Mouse (Mus musculus) heart, postnatal 25 days (tissue): Measurements from ENCODE around the gene Olfr1338. TPM values are rescaled to one million over a fixed set of nuclear protein-coding genes. Genes with fewer than 3 reads are reported as not detected.
"Not testable (repeated sequence)": the region's sequence is repeated elsewhere in the genome, so short reads cannot be mapped to it uniquely, and the experiment has no call there.

Experiments used
- DNase-seq: peaks from one replicate; pipeline ENCODE4 v3.0.0; 2022; ENCODE audit warnings: low spot score
- intact Hi-C: fragments of 180-260 bp; cut with DNase I; formaldehyde crosslinking; loops from one replicate; pipeline ENCODE4 v1.15.1; 2025
- total RNA-seq, 2 experiments: library from RNA; stranded (reverse); gene quantifications; 2 replicates each; pipeline ENCODE4 v1.2.3; 2021

Olfr1338 gene
- total RNA-seq, result not detected

DNA sequence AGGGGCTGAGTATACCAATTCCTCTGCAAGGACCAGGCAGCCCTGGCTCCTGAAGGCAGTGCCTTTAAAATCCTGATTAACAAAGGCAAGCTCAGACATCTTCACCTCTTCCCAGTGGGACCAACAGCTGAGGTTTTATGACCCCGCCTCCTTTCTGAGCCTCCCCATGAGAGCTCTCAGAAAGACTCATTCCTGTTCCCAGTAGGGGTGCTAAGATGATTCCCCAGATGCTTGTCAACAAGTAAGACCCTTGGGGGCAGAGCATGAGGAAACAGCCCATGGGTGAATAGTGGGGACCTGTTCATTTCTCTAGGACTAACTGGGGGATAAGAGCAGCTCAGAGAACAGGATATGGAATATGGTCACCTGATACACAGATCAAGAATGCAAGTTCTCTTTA, at the start of gene Olfr1338:
Olfr1338 (minus strand) TSS at position 101 of the 400 bp plus-strand sequence.
- DNase-seq, result no peak
- intact Hi-C loops, result no loop called here

DNA sequence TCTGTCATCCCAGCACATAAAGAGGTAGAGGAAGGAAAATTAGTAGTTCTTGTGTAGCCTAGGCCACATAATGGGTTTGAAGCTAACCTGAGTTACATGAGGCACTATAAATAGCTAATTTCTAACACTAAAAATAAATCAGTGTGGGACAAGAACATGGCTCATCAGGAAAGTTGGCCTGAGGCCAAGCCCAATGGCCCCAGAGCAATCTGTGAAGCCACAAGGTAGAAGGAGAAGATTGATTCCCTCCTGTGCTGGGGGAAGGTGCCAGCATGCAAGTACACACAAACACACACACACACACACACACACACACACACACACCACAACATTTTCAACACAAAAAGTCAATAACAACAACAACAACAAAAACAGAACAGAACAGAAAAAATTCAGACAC, 34.3 kb upstream of the Olfr1338 start:
- intact Hi-C loops, DNase-seq: not testable (repeated sequence)

DNA sequence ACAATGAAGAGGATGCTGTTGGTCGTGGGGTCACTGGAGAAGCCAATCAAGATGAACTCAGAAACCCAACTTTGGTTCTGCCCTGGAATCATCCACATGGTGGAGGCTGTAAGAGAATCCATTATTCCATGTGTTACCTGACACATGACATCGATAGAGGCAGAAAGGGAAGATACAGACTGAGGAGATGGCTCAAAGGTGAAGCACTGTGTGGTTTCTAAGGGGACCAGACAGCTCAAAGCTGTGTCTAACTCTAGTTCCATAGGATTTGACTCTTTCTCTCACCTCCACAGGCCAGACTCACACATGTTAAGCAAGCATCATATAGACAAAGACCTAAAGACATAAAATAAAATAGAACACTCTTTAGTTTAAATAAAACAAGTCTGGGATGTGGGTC, 23.9 kb upstream of the Olfr1338 start, which contains the start of gene Olfr1337:
Olfr1337 (minus strand) TSS at position 101 of the 400 bp plus-strand sequence.
- intact Hi-C loops, result no loop called here
- no peak for DNase-seq

DNA sequence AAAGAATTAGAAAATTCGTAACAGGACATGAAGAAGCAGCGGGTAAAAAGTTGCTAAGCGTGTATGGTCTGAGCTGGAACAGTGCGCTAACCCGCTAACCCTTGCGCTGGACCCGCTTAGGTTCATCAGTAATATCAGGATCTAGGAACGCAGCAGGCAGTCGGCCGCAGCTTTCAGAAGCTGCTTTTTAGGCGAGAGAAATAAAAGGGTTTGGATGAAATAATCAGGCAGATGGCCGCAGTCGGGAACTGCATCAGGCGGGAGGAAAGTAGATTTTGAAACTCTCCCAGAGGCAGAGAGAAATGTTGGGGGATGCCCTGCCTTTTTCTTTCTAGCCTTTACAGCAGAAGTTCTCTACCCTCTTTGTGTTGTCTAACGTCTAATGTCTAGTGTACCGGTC, 16.7 kb downstream of the Olfr1338 start:
- intact Hi-C loops, result no loop called here
- DNase-seq, result no peak

DNA sequence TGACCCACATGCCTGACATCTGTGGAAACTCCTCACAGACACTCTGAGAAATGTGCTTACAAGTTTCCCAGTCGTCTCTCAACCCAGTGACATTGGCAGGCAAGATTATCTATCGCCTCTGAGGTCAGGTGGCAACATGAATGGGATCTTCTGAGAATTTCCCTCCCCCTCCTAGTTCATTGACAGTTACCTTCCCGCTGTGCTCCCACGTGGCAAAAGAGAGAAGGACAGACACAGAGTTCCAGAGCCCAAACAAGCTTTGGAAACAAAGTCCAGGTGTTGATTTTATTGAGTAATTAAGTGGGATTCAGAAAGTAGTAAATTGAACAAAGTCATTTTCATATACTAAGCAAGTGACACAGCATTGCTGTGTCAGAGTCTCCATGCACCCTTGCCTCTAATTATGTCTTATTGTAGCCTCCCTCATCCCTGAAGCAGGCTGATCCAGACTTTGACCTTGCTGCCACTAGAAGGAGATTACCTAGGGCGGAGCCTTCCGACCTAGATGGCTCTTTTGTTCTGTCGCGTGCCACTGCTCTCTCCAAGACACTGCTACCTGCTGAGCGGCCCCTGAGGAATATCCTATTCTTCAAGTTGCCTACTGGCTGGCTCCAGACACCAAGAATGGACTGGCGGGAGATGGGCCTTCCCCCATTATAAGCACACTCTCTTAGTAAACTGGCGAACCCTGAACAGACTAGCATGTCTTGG, 17.4 kb downstream of the Olfr1338 start:
- DNase-seq, result no peak
- intact Hi-C loops, result no loop called here

DNA sequence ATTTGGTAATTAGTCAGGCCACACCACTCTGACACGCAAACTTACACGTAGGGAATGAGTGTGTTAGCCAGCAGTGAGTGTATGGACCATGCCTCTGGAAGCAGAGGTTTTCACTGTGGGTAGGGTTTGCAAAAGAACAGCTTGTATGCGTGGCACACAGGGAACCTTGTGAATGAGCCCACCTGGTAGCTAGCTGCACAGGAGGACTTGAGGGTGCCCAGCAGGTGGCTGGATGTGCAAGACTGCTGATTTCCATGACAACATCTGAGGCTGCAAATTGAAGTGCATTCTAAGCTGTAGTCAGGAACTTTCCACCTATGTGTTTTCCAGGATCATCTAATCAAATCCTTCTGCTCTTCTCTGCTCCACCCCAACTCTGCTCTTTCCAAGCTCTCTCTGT, 19.0 kb downstream of the Olfr1338 start:
- no peak for DNase-seq
- intact Hi-C loops, result loop anchor here (5.0 kb wide), 1 partner anchor 33 kb away; no protein-coding TSS in a partner anchor

DNA sequence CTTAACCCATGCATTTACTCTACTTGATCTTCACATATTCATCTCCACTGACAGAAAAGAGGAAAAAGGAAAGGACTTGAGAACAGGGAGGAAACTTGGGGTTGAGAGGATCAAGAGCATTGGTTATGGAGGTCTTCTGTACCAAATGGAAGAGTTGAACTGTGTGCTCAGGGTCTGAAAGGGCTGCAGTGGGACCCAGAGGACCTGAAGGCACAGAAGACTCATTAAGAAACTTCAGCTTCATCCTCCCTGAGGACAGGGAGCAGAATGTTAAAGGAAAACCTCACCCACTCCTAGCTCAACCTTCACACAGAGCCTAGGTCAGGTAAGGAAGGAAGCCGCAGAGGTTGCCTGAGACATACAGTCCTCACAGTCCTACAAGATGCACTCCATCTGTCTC, 26.7 kb downstream of the Olfr1338 start, which contains the start of gene Olfr1339:
Olfr1339 (plus strand) TSS at position 301 of the 400 bp plus-strand sequence.
- intact Hi-C loops, result no loop called here
- DNase-seq, result no peak

DNA sequence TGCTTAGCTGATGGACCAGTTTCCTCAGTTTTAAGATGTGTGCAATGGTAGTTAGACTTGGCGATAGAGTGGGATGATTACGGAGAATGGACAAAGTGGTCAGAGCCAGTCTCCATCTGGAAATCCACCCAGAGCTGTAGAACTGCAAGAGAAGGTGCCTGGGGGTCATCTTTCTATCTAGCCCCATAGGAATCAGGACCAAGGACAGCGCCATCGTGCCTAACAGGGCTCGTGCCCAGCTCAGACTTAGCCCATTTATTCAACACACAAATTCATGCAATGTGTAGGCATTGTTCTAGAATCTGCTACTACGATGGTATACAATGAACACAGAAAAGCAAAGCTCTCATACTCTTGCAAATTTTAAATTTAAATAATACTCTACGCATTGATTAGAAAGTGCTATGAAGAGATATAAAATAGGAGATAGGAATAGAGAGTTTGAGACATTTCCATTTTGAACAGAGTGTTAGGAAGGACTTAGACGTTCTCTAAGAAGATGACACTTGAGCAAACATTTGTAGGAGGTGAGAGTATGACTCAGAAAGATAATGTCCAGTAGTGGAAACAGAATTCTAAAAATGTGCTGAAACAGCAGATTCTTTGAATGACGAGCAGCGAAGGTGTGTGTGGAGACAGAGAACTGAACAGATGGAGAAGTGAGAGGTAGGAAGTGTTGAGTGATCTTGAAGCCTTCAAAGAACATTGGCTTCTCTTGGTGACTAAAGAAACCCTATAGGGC, 36.6 kb downstream of the Olfr1338 start:
- intact Hi-C loops, result no loop called here
- no peak for DNase-seq

DNA sequence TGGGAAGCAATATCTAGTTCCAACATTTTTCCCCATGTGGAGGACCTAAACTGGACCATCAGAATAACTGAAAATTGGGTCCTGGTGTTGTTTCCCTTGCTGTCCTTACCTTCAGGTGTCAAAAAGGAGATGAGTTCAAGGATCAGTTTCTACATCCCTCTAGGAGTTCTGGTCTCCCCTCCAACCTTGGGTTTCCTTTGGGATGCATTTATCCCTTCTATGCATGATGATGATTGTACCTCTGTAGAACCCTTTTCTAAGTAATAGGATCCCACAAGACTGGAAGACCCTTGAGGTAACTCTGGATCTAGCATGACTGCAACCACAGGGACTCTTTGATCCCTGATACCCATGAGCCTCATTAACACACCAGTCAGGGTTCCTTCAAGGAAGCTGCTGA, 38.7 kb downstream of the Olfr1338 start, which contains the start of gene Olfr1340:
Olfr1340 (plus strand) TSS at position 301 of the 400 bp plus-strand sequence.
- intact Hi-C loops, result no loop called here

DNA sequence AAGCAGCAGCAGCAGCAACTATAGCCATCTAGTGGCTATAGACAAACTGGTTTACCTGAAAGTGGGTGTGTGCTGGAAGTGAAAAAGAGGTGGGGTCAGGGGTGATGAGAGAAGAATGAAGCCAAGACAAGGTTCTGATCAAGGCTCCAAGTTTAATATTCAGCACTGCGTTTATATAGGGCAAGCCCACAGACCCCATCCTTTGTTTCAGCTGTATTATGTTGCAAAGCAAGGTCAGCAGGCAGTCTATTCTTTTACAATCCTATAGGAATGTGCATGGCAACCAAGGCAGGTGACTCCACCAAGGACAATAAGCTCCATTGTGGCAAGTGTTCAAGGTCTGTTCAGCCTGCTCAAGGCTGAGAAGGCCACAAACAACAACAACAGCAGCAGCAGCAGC, 46.9 kb downstream of the Olfr1338 start:
- intact Hi-C loops, result no loop called here
- DNase-seq, result no peak

More for the DNA sequence above, 38.7 kb downstream of the Olfr1338 start, which contains the start of gene Olfr1340:
- no peak for DNase-seq

DNA sequence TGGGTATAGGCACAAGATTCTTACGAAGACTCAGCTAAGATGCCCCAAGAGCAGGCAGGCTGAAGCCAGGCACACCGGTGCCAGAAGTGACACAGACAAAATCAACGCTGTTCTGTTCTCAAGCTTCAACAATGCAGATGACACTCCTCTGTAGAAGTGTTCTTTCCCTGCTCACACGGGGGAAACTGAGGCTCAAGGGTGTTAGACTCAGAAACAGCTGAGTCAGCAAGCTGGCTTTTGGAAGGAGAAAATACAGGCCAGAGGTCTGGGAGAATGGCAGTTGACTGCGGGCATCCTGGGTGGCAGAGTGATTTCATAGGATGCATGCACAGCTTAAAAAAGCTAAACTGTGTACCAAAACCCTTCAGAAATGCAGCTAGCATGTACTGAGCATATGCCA, 50.5 kb downstream of the Olfr1338 start:
- no peak for DNase-seq
- intact Hi-C loops, result no loop called here

DNA sequence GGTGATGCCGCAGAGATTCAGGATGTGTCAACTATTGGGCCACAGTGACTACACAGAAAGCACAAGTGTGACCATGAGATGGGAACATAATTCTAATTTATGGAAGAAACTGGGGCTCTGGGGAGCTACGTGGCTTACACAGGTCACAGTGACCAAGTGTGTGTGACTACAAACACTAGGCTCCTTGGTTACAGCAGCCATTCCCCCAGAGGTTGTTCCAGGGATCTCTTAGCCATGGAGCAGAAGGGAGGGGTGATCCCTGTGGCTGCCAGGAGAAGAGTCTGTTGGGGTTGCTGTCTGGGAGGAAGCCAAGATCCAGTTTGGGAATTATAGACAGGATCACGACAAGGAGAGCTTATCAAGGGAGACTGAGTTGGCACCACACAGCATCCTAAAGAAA, 55.3 kb downstream of the Olfr1338 start, which contains the start of gene Olfr1341:
Olfr1341 (plus strand) TSS at position 301 of the 400 bp plus-strand sequence.
- intact Hi-C loops, result no loop called here

More for the DNA sequence above, 55.3 kb downstream of the Olfr1338 start, which contains the start of gene Olfr1341:
- no peak for DNase-seq

Other genes with a start within 250 kb of the Olfr1338 start
- not detected for gene 2610528J11Rik, start 231.7 kb downstream of the Olfr1338 start, total RNA-seq
- under 1 TPM in 1 of 2 experiments, not detected in 1; 0.17 TPM for gene Tmem125, start 214.7 kb downstream of the Olfr1338 start, total RNA-seq
- under 1 TPM in 1 of 2 experiments, not detected in 1; 0.05 TPM for gene Cfap57, start 138.0 kb downstream of the Olfr1338 start, total RNA-seq
- gene Ebna1bp2, start 137.9 kb downstream of the Olfr1338 start, total RNA-seq, result 10 to 100 TPM; 36.6 to 38.2 TPM
- not detected for gene Olfr62, start 99.8 kb downstream of the Olfr1338 start, total RNA-seq
- not detected for gene Olfr1342, start 66.0 kb downstream of the Olfr1338 start, total RNA-seq
- not detected for gene Olfr1341, start 55.2 kb downstream of the Olfr1338 start, total RNA-seq
- not detected for gene Olfr1340, start 38.6 kb downstream of the Olfr1338 start, total RNA-seq
- gene Olfr1339, start 26.6 kb downstream of the Olfr1338 start, total RNA-seq, result not detected
- gene Olfr1337, start 23.8 kb upstream of the Olfr1338 start, total RNA-seq, result not detected
- not detected for gene Olfr1335, start 51.2 kb upstream of the Olfr1338 start, total RNA-seq
- gene Olfr1333, start 77.5 kb upstream of the Olfr1338 start, total RNA-seq, result not detected
- gene Olfr1331, start 105.9 kb upstream of the Olfr1338 start, total RNA-seq, result not detected
- gene Olfr1330, start 129.9 kb upstream of the Olfr1338 start, total RNA-seq, result not detected
- gene Olfr1329, start 158.7 kb upstream of the Olfr1338 start, total RNA-seq, result not detected
- gene Olfr1328, start 179.9 kb upstream of the Olfr1338 start, total RNA-seq, result not detected
- under 1 TPM; 0.18 to 0.34 TPM for gene Lao1, start 202.8 kb upstream of the Olfr1338 start, total RNA-seq